Mouse (Mus musculus) neural tube, embryonic 12.5 days (tissue): ENCODE data around the gene Spint2. TPM values are rescaled to one million over a fixed set of nuclear protein-coding genes. Genes with fewer than 3 reads are reported as not detected.

ENCODE experiments used
- ATAC-seq: fragments of 200-750 bp; cut with Nextera tagmentation; 2 replicates; pipeline ENCODE4 v1.8.0; 2017; ENCODE audit warnings: low read depth, mild to moderate bottlenecking, moderate TSS enrichment, moderate library complexity; ENCODE audit not compliant: low FRiP score
- H3K27ac ChIP-seq: fragments of 300-500 bp; sonication (generic); 2 replicates; pipeline ENCODE4 v1.5.1; 2016
- H3K27me3 ChIP-seq: fragments of 300-500 bp; sonication (generic); replicated peaks from 2 replicates; pipeline ENCODE4 v1.6.1; 2016; ENCODE audit warnings: mild to moderate bottlenecking
- H3K36me3 ChIP-seq: fragments of 300-500 bp; sonication (generic); 2 replicates; pipeline ENCODE4 v1.6.1; 2016; ENCODE audit warnings: mild to moderate bottlenecking
- H3K4me1 ChIP-seq: fragments of 300-500 bp; sonication (generic); 2 replicates; pipeline ENCODE4 v1.6.1; 2016
- H3K4me2 ChIP-seq: fragments of 300-500 bp; sonication (generic); replicated peaks from 2 replicates; pipeline ENCODE4 v1.6.1; 2016; ENCODE audit warnings: mild to moderate bottlenecking
- H3K4me3 ChIP-seq: fragments of 300-500 bp; sonication (generic); 2 replicates; pipeline ENCODE4 v1.5.1; 2016
- H3K9ac ChIP-seq: fragments of 300-500 bp; sonication (generic); 2 replicates; pipeline ENCODE4 v1.6.1; 2016; ENCODE audit warnings: mild to moderate bottlenecking
- H3K9me3 ChIP-seq: fragments of 300-500 bp; sonication (generic); 2 replicates; pipeline ENCODE4 v1.6.1; 2016; ENCODE audit warnings: mild to moderate bottlenecking
- whole genome bisulfite sequencing: fragments of 180-500 bp; shearing (Covaris S2); methylation state at CpG from one replicate; pipeline ENCODE4 v1.1.7; 2016; 5-methylcytosine and 5-hydroxymethylcytosine counted together
- polyA plus RNA-seq: library from polyadenylated mRNA; unstranded; fragments of >200 nt; fragmentation: Nextera tagmentation; extraction: Ambion mirVana; gene quantifications from 2 replicates; pipeline ENCODE4 v1.2.1, GENCODE M21; 2016

Spint2 gene
- polyA plus RNA-seq, 1 experiment from 2014 or later: 23.5 TPM

- 88% methylated on average over 2 of the region's 2 CpGs for WGBS
- no peak for ATAC-seq
- H3K9me3 ChIP-seq: no peaks in the 10 kb centered on the region
- H3K27me3 ChIP-seq: peaks cover 12% of the 10 kb centered on the region; the same call in 1 of the 2 replicates
- no peak overlapping the region for H3K4me3 ChIP-seq
- no peaks in the 10 kb centered on the region for H3K36me3 ChIP-seq
- H3K9ac ChIP-seq: no peak overlapping the region
- H3K27ac ChIP-seq: no peak overlapping the region
- peaks cover 32% of the 10 kb centered on the region for H3K4me1 ChIP-seq
- no peak overlapping the region for H3K4me2 ChIP-seq
These were observed 6.4 kb upstream of the Spint2 start for GRCm38 (mm10) chr7:29288079-29288478.

GRCm38 (mm10) chr7:29287481-29287880, 5.8 kb upstream of the Spint2 start:
- Histone ChIP-seq H3K9me3 (no peaks in the 10 kb centered on the region), H3K36me3 (no peaks in the 10 kb centered on the region), H3K27me3 (peaks cover 16% of the 10 kb centered on the region), H3K4me2 (no peak overlapping the region), H3K9ac (no peak overlapping the region), H3K27ac (no peak overlapping the region), H3K4me3 (no peak overlapping the region), H3K4me1 (peaks cover 26% of the 10 kb centered on the region)
- no peak for ATAC-seq
- 92% methylated on average over 7 of the region's 7 CpGs for WGBS

- Histone ChIP-seq H3K27ac (no peak overlapping the region), H3K27me3 (peaks cover 39% of the 10 kb centered on the region), H3K36me3 (no peaks in the 10 kb centered on the region), H3K4me1 (peaks cover 19% of the 10 kb centered on the region), H3K9me3 (no peaks in the 10 kb centered on the region), H3K4me3 (no peak overlapping the region), H3K9ac (no peak overlapping the region), H3K4me2 (no peak overlapping the region)
- WGBS: 93% methylated on average over 6 of the region's 6 CpGs
- ATAC-seq: no peak
These were observed 2.8 kb upstream of the Spint2 start for GRCm38 (mm10) chr7:29284523-29284922.

- Histone ChIP-seq H3K4me3 (no peak overlapping the region), H3K36me3 (no peaks in the 10 kb centered on the region), H3K4me1 (peaks cover 15% of the 10 kb centered on the region), H3K9me3 (no peaks in the 10 kb centered on the region), H3K27ac (no peak overlapping the region), H3K9ac (no peak overlapping the region), H3K4me2 (no peak overlapping the region), H3K27me3 (peaks cover 39% of the 10 kb centered on the region)
- ATAC-seq: no peak
- 84% methylated on average over 4 of the region's 4 CpGs for WGBS
These were observed 2.2 kb upstream of the Spint2 start for GRCm38 (mm10) chr7:29283876-29284275.

- 10% methylated on average over 21 of the region's 21 CpGs for WGBS
- peak overlapping the region; percentile 50 for H3K4me3 ChIP-seq
- no peak for ATAC-seq
- H3K4me1 ChIP-seq: peaks cover 15% of the 10 kb centered on the region
- H3K27ac ChIP-seq: no peak overlapping the region
- no peaks in the 10 kb centered on the region for H3K36me3 ChIP-seq
- H3K27me3 ChIP-seq: peaks cover 38% of the 10 kb centered on the region
- H3K9ac ChIP-seq: peak overlapping the region; percentile 55
- H3K9me3 ChIP-seq: no peaks in the 10 kb centered on the region
- peak overlapping the region; percentile 97 for H3K4me2 ChIP-seq
These were observed 402 bp upstream of the Spint2 start for GRCm38 (mm10) chr7:29282074-29282554.

GRCm38 (mm10) chr7:29280801-29281200, 911 bp downstream of the Spint2 start:
- H3K27me3 ChIP-seq: peaks cover 37% of the 10 kb centered on the region
- no peak overlapping the region for H3K27ac ChIP-seq
- no peak overlapping the region for H3K9ac ChIP-seq

GRCm38 (mm10) chr7:29279924-29280323, 1.8 kb downstream of the Spint2 start:
- Histone ChIP-seq H3K27me3 (peaks cover 34% of the 10 kb centered on the region), H3K4me2 (no peak overlapping the region)

More at GRCm38 (mm10) chr7:29280801-29281200, 911 bp downstream of the Spint2 start:
- Histone ChIP-seq H3K4me2 (peak overlapping the region; percentile 97), H3K4me1 (peaks cover 15% of the 10 kb centered on the region), H3K9me3 (no peaks in the 10 kb centered on the region), H3K4me3 (peak overlapping the region; percentile 50), H3K36me3 (no peaks in the 10 kb centered on the region)
- no peak for ATAC-seq
- 10% methylated on average over 13 of the region's 13 CpGs for WGBS

GRCm38 (mm10) chr7:29279261-29279660, 2.5 kb downstream of the Spint2 start:
- no peaks in the 10 kb centered on the region for H3K9me3 ChIP-seq
- no peak overlapping the region for H3K4me3 ChIP-seq
- peaks cover 15% of the 10 kb centered on the region for H3K4me1 ChIP-seq
- H3K4me2 ChIP-seq: no peak overlapping the region
- no peak for ATAC-seq
- no peaks in the 10 kb centered on the region for H3K36me3 ChIP-seq
- H3K27ac ChIP-seq: no peak overlapping the region
- peaks cover 31% of the 10 kb centered on the region for H3K27me3 ChIP-seq
- no peak overlapping the region for H3K9ac ChIP-seq

More at GRCm38 (mm10) chr7:29279924-29280323, 1.8 kb downstream of the Spint2 start:
- Histone ChIP-seq H3K9ac (no peak overlapping the region), H3K9me3 (no peaks in the 10 kb centered on the region), H3K4me1 (peaks cover 15% of the 10 kb centered on the region), H3K27ac (no peak overlapping the region), H3K4me3 (no peak overlapping the region), H3K36me3 (no peaks in the 10 kb centered on the region)
- 86% methylated on average over 8 of the region's 8 CpGs for WGBS
- ATAC-seq: no peak

GRCm38 (mm10) chr7:29277510-29277909, 4.2 kb downstream of the Spint2 start:
- 89% methylated on average over 4 of the region's 4 CpGs for WGBS
- Histone ChIP-seq H3K4me2 (no peak overlapping the region), H3K4me1 (peaks cover 15% of the 10 kb centered on the region), H3K9ac (no peak overlapping the region), H3K4me3 (no peak overlapping the region), H3K27me3 (peaks cover 27% of the 10 kb centered on the region), H3K36me3 (no peaks in the 10 kb centered on the region), H3K9me3 (no peaks in the 10 kb centered on the region), H3K27ac (no peak overlapping the region)
- no peak for ATAC-seq

- Histone ChIP-seq H3K4me2 (no peak overlapping the region), H3K36me3 (no peaks in the 10 kb centered on the region), H3K27me3 (peaks cover 19% of the 10 kb centered on the region), H3K9me3 (no peaks in the 10 kb centered on the region), H3K9ac (no peak overlapping the region), H3K4me3 (no peak overlapping the region), H3K4me1 (peaks cover 10% of the 10 kb centered on the region), H3K27ac (no peak overlapping the region)
- 84% methylated on average over 5 of the region's 5 CpGs for WGBS
- no peak for ATAC-seq
These were observed 5.0 kb downstream of the Spint2 start for GRCm38 (mm10) chr7:29276715-29277114.

- no peak for ATAC-seq
- Histone ChIP-seq H3K9ac (no peak overlapping the region), H3K9me3 (no peaks in the 10 kb centered on the region), H3K4me2 (no peak overlapping the region), H3K4me1 (no peaks in the 10 kb centered on the region), H3K36me3 (no peaks in the 10 kb centered on the region), H3K4me3 (no peak overlapping the region), H3K27me3 (no peaks in the 10 kb centered on the region), H3K27ac (no peak overlapping the region)
- 80% methylated on average over 8 of the region's 8 CpGs for WGBS
These were observed 9.8 kb downstream of the Spint2 start for GRCm38 (mm10) chr7:29271687-29272465.

- no peak overlapping the region for H3K4me2 ChIP-seq
These were observed 11.3 kb downstream of the Spint2 start for GRCm38 (mm10) chr7:29270445-29270844.

GRCm38 (mm10) chr7:29266931-29267330, 14.8 kb downstream of the Spint2 start:
- Histone ChIP-seq H3K4me3 (no peak overlapping the region), H3K9ac (no peak overlapping the region), H3K36me3 (no peaks in the 10 kb centered on the region), H3K4me2 (no peak overlapping the region), H3K4me1 (no peaks in the 10 kb centered on the region), H3K9me3 (no peaks in the 10 kb centered on the region), H3K27me3 (no peaks in the 10 kb centered on the region), H3K27ac (no peak overlapping the region)
- no peak for ATAC-seq
- WGBS: 68% methylated on average over 4 of the region's 4 CpGs

More at GRCm38 (mm10) chr7:29270445-29270844, 11.3 kb downstream of the Spint2 start:
- no peak overlapping the region for H3K9ac ChIP-seq
- H3K4me3 ChIP-seq: no peak overlapping the region
- H3K27me3 ChIP-seq: no peaks in the 10 kb centered on the region
- H3K4me1 ChIP-seq: no peaks in the 10 kb centered on the region
- H3K27ac ChIP-seq: no peak overlapping the region
- H3K36me3 ChIP-seq: no peaks in the 10 kb centered on the region
- no peaks in the 10 kb centered on the region for H3K9me3 ChIP-seq
- 90% methylated on average over 4 of the region's 4 CpGs for WGBS
- ATAC-seq: no peak
